Mouse (Mus musculus) brain, embryonic 14.5 days (tissue): ENCODE measurements around the gene Rgs11.

Source experiments
- CTCF ChIP-seq: fragments of 200-500 bp; IDR thresholded peaks from 2 replicates; pipeline ENCODE4 v1.5.1; 2012; ENCODE audit warnings: inconsistent platforms, mild to moderate bottlenecking, moderate library complexity, borderline replicate concordance; ENCODE audit not compliant: insufficient read depth, insufficient read length; ENCODE audit errors: extremely low read depth
- POLR2A ChIP-seq: fragments of 200-500 bp; IDR thresholded peaks from 2 replicates; pipeline ENCODE4 v1.6.1; 2012; ENCODE audit warnings: mild to moderate bottlenecking, inconsistent platforms, borderline replicate concordance; ENCODE audit not compliant: poor library complexity, insufficient read depth, insufficient read length, severe bottlenecking; ENCODE audit errors: extremely low read depth

DNA sequence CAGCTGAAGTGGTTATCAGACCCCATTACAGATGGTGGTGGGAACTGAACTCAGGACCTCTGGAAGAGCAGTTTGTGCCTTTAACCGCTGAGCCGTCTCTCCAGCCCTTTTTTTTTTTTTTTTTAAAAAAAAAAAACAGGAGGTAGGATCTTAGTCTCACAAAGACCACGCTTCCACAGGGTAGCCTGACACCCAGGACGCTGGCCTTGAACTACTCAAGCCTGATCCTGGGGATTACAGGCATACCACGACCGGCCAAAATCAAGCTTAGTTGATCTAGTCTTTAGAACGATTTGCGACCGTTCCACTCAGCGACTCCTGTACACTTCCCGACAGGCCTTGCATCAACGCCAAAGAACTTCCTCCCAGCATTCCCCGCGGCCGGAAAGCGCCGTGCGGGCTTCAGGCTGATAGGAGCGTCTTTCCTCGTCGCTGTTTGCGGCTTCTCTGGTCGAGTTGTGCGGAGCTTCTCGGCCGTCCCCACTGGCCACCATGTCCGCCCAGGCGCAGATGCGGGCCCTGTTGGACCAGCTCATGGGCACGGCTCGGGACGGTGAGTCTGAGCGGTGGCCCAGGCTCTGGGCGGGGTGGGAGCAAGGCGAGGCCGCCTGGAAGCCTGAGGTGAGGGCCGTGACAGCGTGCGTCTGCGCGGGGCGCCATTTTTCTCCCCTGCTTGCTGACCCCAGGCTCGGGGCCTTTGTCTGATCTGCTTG is 49.9 kb downstream of the Rgs11 start, which contains the start of gene Luc7l:
- no peak for TF ChIP-seq CTCF
- peak; percentile 82; the same call in 1 of the 2 replicates for TF ChIP-seq POLR2A
